Mouse (Mus musculus): ENCODE results near the gene Stk38.
A peak's percentile ranks its signal among the peaks of the same experiment; 100 is the strongest.

- TF ChIP-seq CHD2 (IDR thresholded peaks at IDR 0.05; ENCODE audit: low read depth, low read length) (no peak), HCFC1 (IDR thresholded peaks at IDR 0.05; ENCODE audit: borderline replicate concordance, insufficient read depth, low read length) (no peak; the same call in 1 of the 2 replicates), ZC3H11A (IDR thresholded peaks at IDR 0.05; ENCODE audit: borderline replicate concordance, low read depth, low read length) (0 out of 2 replicates have a peak, but pooled peaks have one; percentile 29), ZNF384 (IDR thresholded peaks at IDR 0.05; ENCODE audit: low read depth, low read length) (no peak)
These were observed 80.7 kb downstream of the Stk38 start for GRCm38 (mm10) chr17:28926866-28927635.
